Mouse (Mus musculus) kidney, postnatal 10 days (tissue): ENCODE measurements at regions not wholly inside any gene's neighbourhood (a gene's known extent, or its start where the extent isn't known, plus 50 kb on each side); places are given as distances from the start of the nearest gene placed in this dataset.

Source experiments
- DNase-seq: peaks from one replicate; pipeline ENCODE4 v3.0.0; 2021; ENCODE audit warnings: mixed read lengths

DNA sequence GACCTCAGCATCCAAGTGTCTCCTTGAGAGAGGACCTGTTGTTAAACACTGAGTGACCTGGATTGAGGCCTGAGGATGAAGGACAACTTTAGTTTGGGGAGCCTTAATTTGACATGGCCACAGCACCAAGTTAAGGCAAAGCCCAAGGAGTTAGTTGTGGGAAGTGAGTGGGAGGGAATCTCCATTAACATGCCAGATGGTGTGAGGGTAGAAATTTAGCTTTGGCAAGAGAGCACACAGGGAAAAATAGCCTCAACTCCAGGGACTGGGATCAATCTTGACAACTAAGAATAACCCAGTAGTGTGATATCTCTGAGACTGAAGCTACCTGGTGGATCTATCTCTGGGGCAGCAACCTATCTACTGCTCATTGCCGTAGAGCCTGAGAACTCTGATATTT is 105.4 kb downstream of the Ahr start:
- DNase-seq: no peak

DNA sequence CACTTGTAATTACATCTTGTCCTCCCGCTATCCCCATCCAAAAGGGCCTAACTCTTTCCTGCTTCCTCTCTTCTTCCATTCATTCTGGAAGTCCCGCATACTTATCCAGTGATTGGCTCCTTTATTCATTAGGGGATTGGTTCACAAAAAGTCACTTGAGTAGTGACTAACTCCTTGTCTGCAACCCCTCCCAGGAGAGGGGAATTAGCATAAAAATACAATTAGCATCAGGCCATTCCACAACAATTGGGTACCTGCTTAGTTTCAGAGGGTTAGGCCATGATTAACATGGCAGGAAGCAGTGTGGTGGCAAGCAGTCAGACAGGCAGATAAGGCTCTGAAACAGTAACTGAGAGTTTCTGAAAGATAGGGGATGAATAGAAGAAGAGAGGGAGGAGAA is 115.6 kb downstream of the Ahr start:
- no peak for DNase-seq

DNA sequence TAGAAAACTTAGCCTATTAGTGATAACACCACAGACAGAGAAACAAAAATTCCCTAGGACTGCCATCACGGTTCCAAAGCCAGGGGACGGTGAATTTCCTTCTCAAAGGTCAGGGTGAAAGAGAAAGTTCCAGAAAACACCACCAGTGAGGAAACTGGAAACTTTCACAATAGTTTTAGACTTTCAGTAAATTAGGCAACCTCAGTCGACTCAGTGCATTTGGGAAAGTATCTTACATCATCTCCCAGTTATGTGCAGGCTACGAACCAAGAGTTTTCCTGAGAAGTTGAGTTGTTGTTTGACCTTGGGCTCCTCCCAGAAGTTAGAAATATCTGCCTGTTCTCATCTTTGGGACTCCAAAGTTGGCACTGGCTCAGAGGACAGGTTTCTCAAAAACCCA is 116.9 kb downstream of the Ahr start:
- no peak for DNase-seq

- no peak for DNase-seq
Observed at GRCm38 (mm10) chr12:35416583-35416982, 118.3 kb downstream of the Ahr start.

- DNase-seq: no peak
Observed at GRCm38 (mm10) chr12:35412715-35413114, 122.1 kb downstream of the Ahr start.

- no peak for DNase-seq
Observed at GRCm38 (mm10) chr12:35408461-35408860, 126.4 kb downstream of the Ahr start.

- no peak for DNase-seq
Observed at GRCm38 (mm10) chr12:35408044-35408443, 126.8 kb downstream of the Ahr start.

DNA sequence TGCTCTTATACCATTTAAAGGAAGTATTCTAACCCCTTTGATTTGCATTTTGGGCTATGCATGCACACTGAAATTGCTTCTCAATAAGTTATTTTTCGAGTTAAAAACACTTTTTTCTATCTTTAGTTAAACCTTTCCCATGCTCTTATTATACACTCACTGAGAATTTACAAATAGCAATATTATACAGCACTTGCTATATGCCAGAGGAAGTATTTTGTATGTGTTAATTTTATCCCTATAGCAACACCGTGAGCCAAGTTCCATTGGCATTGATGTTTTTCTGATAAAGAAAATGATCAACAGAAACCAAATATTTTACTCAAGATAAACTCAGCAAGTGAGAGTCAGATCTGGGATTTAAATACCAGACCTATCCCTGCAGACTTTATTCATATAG is 133.0 kb downstream of the Ahr start:
- no peak for DNase-seq

DNA sequence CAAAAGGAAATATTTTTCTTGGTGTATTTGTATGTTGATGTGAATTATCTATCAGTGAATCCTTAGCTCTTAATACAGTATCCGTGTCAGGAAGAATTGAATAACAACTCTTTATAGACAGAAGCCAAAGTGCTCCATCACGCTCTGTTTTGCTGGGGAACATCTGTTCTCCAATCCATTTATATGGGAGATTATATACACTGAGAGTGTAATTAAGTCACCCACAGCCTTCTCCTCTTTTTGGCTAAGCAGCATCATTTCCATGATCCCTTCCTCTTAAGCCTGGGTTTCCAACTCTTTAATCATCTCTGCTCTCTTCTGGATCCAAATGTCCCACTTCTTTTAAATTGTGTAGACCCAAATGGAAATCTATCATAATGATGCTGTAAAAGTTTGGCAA is 133.6 kb downstream of the Ahr start:
- no peak for DNase-seq

- no peak for DNase-seq
Observed at GRCm38 (mm10) chr12:35395211-35395610, 139.6 kb downstream of the Ahr start.

- DNase-seq: no peak
Observed at GRCm38 (mm10) chr12:35392111-35392510, 142.7 kb downstream of the Ahr start.

- DNase-seq: no peak
Observed at GRCm38 (mm10) chr12:35390266-35390665, 144.6 kb downstream of the Ahr start.

- DNase-seq: no peak
Observed at GRCm38 (mm10) chr12:35389839-35390238, 145.0 kb downstream of the Ahr start.

DNA sequence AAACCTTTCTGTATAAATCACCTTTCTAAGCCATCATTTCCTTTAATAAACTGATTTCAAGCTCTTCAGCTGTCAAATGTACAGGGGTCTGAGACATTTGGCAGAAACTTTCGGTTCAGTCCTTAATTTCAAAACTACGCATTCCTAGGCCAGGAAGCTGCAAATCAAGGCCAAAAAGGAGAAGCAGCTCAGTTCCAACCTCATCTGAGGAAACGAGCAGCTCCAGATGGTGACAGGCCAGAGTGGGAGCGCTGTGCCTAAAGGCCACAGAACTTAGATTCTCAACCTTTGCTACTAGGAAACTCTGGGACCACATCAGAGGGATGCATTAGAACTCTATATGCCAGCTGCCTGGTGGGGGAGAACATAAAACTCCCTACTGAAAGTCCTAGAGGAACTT is 150.6 kb downstream of the Ahr start:
- DNase-seq: peak; percentile 45

DNA sequence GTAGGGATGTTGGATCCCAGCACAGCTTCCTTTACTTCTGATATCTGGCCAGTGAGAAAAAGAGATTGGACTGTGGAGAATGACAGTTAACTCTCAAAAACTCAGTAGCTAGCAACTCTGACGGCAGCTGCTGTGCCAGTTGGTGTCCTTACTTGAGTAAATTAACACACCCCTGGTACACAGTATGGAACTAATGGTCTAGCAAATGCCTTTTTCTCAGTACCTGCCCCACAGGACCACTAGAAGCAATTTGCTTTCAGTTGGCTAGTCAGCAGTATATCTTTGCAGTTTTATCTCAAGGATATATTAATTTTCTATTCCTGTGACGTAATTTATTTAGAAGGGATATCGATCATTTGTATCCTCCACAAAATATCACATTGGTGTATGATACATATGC is 157.6 kb downstream of the Ahr start:
- no peak for DNase-seq

DNA sequence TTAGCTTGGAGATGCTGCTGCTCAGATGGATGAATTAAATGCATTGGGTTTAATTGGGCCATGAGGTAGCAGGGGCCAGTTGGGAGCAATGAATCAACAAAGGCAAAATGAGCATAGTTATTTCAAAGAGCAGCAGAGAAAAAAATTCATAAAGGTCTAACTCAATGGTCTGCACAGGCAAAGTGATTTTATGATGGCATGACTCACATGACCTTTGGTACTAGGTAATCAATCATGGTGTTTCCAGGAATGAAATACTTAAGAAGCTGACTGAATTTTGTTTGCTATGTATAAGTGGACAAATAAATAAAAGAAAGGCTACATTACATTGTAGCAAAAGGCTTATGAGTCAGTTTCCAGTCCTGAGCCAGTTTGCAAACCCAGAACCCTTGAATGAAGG is 158.5 kb downstream of the Ahr start:
- no peak for DNase-seq

DNA sequence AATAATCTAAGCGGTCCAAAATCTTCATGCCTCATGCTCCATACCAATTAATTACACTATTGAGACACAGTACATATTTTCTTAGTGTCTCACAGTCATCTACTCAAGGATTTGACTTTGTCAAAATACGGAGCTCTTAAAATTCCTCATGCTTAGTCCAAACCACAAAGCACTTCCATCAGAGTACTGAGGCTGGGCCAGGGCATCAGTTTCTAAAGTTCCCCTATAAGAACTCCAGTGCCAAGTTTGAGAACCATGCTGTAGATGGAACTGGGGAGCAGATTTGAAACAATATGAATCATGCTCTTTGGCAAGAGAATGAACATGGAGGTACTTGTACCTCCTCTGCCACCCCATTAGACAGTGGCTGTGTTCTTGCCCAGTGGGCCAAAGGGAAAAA is 176.9 kb downstream of the Ahr start:
- no peak for DNase-seq

DNA sequence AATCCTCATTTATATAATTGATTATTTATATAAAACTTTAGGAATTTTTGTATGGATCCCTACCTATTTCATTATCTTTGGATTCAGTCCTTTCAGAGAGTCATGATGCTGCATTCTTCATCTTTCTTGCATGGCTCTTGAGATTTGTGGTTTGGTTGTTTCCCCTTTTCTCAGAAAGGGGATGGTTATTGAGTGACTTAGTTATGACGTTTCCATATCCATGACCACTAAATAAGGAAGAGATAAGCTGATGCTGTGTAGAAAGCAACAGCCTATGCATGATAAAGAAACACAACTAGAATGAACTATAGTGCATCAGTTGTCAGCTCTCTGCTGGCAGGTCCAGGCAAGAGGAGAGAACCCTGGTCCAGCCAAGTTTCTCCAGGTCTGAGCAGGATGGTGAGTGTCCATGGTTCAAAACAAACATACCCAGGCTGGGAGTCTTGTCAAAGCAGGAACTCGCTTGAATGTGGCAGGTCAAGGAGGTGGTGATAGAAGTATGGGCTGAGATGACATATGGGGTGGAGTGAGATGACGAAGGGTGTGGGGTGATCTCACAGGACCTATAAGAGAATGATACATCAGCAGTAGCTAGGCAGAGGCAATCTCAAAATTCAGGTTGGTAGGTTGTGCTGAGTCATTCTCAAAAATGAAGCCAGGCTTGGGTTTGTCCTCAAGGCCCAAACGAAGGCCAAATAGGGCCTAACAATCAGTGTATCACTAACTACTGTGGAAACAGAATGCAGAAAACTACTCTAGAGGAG is 196.5 kb downstream of the Ahr start:
- no peak for DNase-seq

GRCm38 (mm10) chr12:35336314-35336713 is 198.5 kb downstream of the Ahr start:
- no peak for DNase-seq

GRCm38 (mm10) chr12:35334344-35335075 is 200.3 kb downstream of the Ahr start:
- DNase-seq: no peak

DNA sequence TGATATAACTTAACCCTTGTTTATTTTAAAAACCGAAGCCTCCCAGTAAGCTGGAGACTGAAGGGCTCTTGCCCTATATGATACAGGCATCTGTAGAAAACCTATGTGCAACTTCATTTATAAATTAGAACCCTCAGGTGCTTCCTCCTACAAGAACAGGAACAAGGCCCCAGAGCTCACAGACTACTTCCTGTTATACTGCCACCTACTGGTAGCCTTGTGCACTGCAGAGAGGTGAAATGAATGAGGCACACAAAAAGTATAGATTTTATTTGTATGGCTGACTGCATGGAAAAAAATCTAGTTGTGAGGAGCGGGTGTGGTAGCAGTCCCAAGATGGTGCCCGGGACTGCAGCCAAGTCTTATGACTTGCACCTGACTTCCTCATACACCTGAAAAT is 203.5 kb downstream of the Ahr start:
- DNase-seq: peak; percentile 15

GRCm38 (mm10) chr12:35329699-35330098 is 205.1 kb downstream of the Ahr start:
- DNase-seq: no peak

GRCm38 (mm10) chr12:35319571-35319970 is 215.3 kb downstream of the Ahr start:
- no peak for DNase-seq

GRCm38 (mm10) chr12:35317046-35317445 is 217.8 kb downstream of the Ahr start:
- DNase-seq: no peak

DNA sequence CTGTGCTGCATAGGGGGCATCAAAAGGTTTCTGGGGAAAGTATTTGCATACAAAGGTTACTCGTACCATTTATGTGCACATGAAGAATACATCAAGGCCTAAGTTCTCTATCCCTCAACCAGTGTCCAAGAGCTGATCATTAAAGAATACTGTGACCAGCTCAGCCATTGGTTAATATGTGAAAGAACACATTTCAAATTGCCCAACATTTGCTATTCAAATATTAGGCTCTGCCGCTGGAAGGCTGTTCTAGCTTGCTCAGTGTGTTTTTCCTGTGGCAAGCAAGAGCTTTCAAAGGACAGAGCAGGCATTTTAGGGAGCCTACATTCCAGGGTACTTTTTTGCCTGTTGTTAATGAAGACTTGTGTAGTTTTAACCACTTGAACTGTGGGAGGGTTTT is 220.8 kb downstream of the Ahr start:
- DNase-seq: no peak
